Mouse (Mus musculus) liver, adult (tissue): ENCODE data around the gene Cga.
A peak's percentile ranks its signal among the peaks of the same experiment; 100 is the strongest.

Experiments
- GATA4 ChIP-seq: IDR thresholded peaks from 2 replicates; pipeline ENCODE4 v1.6.1; 2014; ENCODE audit warnings: mild to moderate bottlenecking, low read length; ENCODE audit not compliant: insufficient replicate concordance

Gene Cga

GRCm38 (mm10) chr4:34883366-34884029 lies 10.1 kb upstream of the Cga start:
- no peak for TF ChIP-seq GATA4

GRCm38 (mm10) chr4:34885631-34886351 lies 7.8 kb upstream of the Cga start:
- no peak for TF ChIP-seq GATA4

- 0 out of 2 replicates have a peak, but pooled peaks have one; percentile 5 for TF ChIP-seq GATA4
Observed at GRCm38 (mm10) chr4:34886490-34887111, 7.0 kb upstream of the Cga start.

- no peak for TF ChIP-seq GATA4
Observed at GRCm38 (mm10) chr4:34887295-34887694, 6.3 kb upstream of the Cga start.

GRCm38 (mm10) chr4:34889101-34889811 lies 4.3 kb upstream of the Cga start:
- no peak for TF ChIP-seq GATA4

GRCm38 (mm10) chr4:34889812-34890185 lies 3.8 kb upstream of the Cga start:
- TF ChIP-seq GATA4, result no peak

- no peak for TF ChIP-seq GATA4
Observed at GRCm38 (mm10) chr4:34898497-34898896, 4.9 kb downstream of the Cga start.

- TF ChIP-seq GATA4, result no peak
Observed at GRCm38 (mm10) chr4:34899322-34899721, 5.7 kb downstream of the Cga start.

GRCm38 (mm10) chr4:34900155-34900554 lies 6.6 kb downstream of the Cga start:
- TF ChIP-seq GATA4, result no peak

- TF ChIP-seq GATA4, result no peak
Observed at GRCm38 (mm10) chr4:34901166-34901565, 7.6 kb downstream of the Cga start.

- no peak for TF ChIP-seq GATA4
Observed at GRCm38 (mm10) chr4:34905396-34905795, 11.8 kb downstream of the Cga start.

- no peak for TF ChIP-seq GATA4
Observed at GRCm38 (mm10) chr4:34906151-34906550, 12.6 kb downstream of the Cga start.

GRCm38 (mm10) chr4:34907026-34907425 lies 13.4 kb downstream of the Cga start:
- TF ChIP-seq GATA4, result no peak

- TF ChIP-seq GATA4, result no peak
Observed at GRCm38 (mm10) chr4:34908127-34908526, 14.5 kb downstream of the Cga start.

- TF ChIP-seq GATA4, result no peak
Observed at GRCm38 (mm10) chr4:34911401-34911800, 17.8 kb downstream of the Cga start.

GRCm38 (mm10) chr4:34912171-34912570 lies 18.6 kb downstream of the Cga start:
- no peak for TF ChIP-seq GATA4
